Mouse (Mus musculus) monocyte, adult 5-6 weeks (primary cell): ENCODE results near the gene Gsdma. TPM values are rescaled to one million over a fixed set of nuclear protein-coding genes. Genes with fewer than 3 reads are reported as not detected.
"Not testable (repeated sequence)": the region's sequence is repeated elsewhere in the genome, so short reads cannot be mapped to it uniquely, and the experiment has no call there.

Experiments
- ATAC-seq: fragments of 153-309, 156-312 bp; replicated peaks from 2 replicates; pipeline ENCODE4 v1.8.0; 2017; ENCODE audit warnings: mild to moderate bottlenecking; ENCODE audit not compliant: low TSS enrichment, insufficient number of reproducible peaks, severe bottlenecking, poor library complexity, low FRiP score
- total RNA-seq: library from RNA; stranded (forward); fragments of 200-1000, 200-491, 200-594 nt; gene quantifications from 3 replicates; pipeline ENCODE4 v1.2.3, GENCODE M21; 2017

The Gsdma gene
- total RNA-seq, 1 experiment from 2014 or later, result not detected

- no peak for ATAC-seq
Observed at GRCm38 (mm10) chr11:98675829-98676363, 11.7 kb downstream of the Gsdma start.

GRCm38 (mm10) chr11:98680023-98680422 is 15.9 kb downstream of the Gsdma start:
- ATAC-seq, result no peak

DNA sequence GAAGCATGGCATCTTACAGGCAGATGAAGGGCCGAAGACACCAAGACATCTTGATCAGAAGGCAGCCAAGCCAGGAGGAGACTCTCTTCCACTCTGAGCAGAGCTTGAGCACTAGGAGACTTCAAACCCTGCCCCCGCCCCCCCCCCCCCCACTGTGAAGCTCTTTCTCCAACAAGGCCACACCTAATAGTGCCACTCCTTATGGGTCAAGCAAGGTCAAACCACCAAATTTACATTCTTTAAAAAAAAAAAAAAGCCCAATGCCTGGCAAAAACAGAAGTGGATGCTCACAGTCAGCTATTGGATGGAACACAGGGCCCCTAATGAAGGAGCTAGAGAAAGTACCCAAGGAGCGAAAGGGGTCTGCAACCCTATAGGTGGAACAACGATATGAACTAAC is 16.4 kb downstream of the Gsdma start:
- not testable (repeated sequence) for ATAC-seq

- ATAC-seq, result no peak
Observed at GRCm38 (mm10) chr11:98681186-98681585, 17.0 kb downstream of the Gsdma start.

- ATAC-seq, result peak; percentile 90
Observed at GRCm38 (mm10) chr11:98681786-98682745, 17.9 kb downstream of the Gsdma start, which contains the start of gene Psmd3. Psmd3 (plus strand) TSS chr11:98682554.

- ATAC-seq, result no peak
Observed at GRCm38 (mm10) chr11:98682811-98683210, 18.7 kb downstream of the Gsdma start.

DNA sequence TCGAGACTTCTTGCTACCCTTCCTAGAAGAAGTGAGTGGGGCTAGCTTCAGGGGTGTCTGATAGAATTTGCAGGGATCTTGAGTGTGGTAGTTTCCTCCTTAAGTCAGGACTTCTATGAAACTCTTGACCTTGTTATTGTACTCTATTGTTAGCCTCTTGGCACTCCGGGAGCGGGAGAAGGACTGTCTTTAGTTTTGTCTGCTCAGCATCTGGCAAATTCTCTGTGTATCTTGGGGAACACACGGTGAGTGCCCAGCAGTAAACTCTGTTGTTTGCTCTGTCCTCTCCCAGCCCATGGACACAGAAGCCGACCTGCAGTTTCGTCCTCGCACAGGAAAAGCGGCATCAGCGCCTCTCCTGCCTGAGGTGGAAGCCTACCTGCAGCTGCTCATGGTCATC is 21.5 kb downstream of the Gsdma start:
- no peak for ATAC-seq

- no peak for ATAC-seq
Observed at GRCm38 (mm10) chr11:98686976-98687375, 22.8 kb downstream of the Gsdma start.

DNA sequence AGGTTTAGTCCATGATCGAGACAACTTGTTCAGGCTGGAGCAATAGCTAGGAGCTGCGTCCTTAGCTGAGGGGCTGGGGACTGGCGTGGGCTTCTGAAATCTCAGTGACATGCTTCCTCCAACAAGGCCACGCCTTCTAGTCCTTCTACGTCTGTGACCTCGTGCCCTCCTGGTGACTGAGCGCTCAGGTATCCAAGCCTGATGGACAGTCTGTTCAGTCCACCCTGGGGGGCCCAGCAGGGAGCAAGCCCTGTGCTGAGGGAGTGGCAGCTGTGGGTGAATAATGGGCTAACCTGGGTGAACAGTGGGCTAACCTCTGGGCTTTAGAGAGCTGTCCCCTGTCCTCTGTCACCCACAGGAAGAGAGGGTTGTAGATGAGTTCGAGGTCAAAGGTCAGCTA is 23.9 kb downstream of the Gsdma start:
- ATAC-seq, result no peak

- no peak for ATAC-seq
Observed at GRCm38 (mm10) chr11:98693201-98693600, 29.1 kb downstream of the Gsdma start.

DNA sequence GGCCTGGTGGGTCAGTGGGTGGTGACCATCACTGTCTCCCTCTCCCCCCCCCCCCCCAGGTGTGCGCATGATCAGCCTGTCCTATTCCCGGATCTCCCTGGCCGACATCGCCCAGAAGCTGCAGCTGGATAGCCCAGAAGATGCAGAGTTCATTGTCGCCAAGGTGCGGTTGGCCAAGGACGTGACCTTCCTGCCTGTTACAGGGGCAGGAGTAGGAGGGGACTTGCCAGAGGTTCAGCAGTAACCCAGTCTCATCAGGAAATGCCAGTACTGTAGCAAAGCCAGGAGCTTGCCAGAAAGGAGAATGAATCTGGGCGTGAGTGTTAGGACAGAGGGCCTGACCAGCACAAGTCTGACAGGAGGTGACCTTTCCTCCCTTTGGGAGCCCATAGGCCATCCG is 29.6 kb downstream of the Gsdma start:
- no peak for ATAC-seq

DNA sequence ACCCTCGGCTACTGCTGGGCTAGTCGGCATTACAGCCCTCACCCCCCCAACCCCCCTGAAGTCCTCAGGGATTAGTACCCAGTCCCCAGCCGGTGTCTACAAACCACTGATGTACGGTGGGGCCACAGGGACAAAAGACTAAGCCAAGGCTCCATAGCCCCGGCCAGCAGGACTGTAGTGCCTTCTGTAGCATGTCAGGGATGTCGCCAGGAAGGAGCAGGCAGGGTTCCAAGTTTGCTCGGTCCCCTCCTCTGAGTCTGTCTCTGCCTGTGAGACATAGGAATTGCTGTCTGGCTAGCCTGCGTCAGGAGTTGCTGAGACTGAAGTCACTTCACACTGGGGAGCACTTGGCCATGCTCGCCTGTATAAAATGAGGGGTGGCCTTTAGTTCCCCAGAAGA is 30.1 kb downstream of the Gsdma start:
- ATAC-seq, result no peak

DNA sequence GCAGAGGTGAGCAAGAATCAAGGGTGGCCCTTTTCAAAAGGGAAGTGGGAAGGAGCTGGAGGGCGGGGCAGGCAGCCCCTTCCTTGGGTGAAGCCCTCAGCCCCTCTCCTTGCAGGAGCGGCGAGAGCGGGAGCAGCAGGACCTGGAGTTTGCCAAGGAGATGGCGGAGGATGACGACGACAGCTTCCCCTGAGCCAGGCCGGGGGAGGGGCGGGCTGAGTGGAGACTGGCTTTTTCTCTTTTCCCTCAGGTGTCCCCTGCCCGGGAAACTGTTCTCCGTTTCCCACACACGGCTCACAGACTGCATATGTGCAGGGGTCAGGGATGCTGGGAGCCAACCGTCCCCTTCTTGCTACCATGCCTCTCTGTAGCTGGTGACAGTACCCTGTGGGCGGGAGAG is 31.3 kb downstream of the Gsdma start:
- no peak for ATAC-seq

DNA sequence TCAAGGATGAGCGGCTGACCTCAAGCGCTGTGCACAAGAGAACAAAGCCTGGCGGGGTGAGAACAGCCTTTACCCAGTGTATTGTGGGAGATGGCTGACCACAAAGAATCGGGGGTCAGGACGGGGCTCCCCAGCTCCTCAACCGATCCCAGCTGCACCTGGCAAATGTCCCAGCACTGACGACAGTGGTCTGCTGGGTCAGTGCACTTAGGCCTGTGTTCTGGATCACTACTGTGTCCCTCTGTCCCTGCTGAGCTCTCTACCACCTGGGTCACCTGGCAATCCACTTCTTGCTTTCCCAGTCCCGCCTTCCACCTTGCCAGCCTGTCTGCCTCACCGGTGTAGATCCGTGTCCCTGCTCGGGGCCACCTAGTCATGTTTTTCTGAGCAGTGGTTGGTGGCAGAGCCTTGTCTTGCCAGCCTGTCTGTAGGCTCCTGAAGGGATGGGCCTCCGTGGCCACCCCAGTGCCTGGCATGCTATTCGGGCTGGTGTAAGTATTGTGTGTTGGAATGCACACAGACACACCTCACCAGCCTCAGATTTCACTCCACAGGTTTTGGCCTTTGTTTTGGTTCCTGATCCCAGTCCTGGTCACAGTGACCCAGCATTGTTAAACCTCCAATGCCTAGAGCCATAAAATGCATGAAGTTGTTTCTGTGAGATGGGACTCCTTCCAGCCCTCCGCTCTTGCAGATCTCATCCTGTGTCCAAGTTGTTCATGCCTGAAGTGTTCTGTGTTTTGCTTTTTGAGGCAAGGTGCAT is 32.5 kb downstream of the Gsdma start:
- ATAC-seq, result no peak

- ATAC-seq, result no peak
Observed at GRCm38 (mm10) chr11:98697225-98697624, 33.1 kb downstream of the Gsdma start.

DNA sequence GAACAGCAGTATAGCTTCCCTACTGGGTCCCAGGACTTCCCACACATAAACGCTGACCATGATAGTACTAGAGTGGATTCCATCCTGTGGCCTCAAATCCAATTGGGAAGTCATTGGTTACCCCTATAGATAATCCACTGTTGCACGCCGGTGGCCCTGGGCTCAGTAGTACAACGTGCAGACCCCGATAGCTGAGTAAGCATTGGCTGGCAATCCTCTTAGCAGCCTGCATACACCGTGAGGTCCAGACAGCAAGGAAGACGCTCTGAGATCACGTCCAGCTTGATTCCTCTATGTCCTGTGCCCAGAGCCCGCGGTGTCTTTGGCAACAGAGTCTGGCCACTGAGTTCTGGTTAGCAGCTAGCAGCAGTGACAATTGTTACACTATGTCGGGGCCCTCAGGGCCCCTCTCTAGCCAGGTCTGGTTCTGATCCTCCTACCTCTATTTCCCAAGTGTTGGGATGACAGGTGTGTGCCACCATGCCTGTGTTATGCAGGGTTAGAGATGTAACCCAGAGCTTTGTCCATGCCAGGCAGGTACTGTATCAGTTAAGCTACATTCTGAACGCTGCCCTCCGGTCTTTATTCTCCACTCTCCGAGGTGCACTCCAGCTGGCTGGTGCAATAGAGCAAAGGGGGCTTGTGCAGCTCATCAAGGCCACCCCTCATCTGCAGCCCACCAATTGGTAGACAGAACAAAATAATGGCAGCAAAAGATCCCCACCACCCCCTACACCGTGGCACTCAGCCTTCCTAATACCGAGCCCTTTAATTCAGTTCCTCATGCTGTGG is 34.9 kb downstream of the Gsdma start:
- ATAC-seq, result no peak

GRCm38 (mm10) chr11:98699911-98700310 is 35.8 kb downstream of the Gsdma start:
- peak; percentile 72 for ATAC-seq

- no peak for ATAC-seq
Observed at GRCm38 (mm10) chr11:98701213-98701670, 37.1 kb downstream of the Gsdma start, which contains the start of gene Csf3. Csf3 (plus strand) TSS chr11:98701263.
